Mouse (Mus musculus) naive thymus-derived CD4-positive, alpha-beta T cell, adult 2 months (primary cell): Measurements from ENCODE around the gene Catip.
"Not testable (repeated sequence)": the region's sequence is repeated elsewhere in the genome, so short reads cannot be mapped to it uniquely, and the experiment has no call there.

Experiments used
- DNase-seq: peaks from one replicate; pipeline ENCODE4 v3.0.0-alpha.2; 2011; ENCODE audit warnings: low read depth

Catip gene

GRCm38 (mm10) chr1:74384525-74384924 is 22.6 kb downstream of the Catip start:
- no peak for DNase-seq

GRCm38 (mm10) chr1:74385064-74385463 is 23.2 kb downstream of the Catip start:
- no peak for DNase-seq

GRCm38 (mm10) chr1:74385531-74385930 is 23.6 kb downstream of the Catip start:
- no peak for DNase-seq

DNA sequence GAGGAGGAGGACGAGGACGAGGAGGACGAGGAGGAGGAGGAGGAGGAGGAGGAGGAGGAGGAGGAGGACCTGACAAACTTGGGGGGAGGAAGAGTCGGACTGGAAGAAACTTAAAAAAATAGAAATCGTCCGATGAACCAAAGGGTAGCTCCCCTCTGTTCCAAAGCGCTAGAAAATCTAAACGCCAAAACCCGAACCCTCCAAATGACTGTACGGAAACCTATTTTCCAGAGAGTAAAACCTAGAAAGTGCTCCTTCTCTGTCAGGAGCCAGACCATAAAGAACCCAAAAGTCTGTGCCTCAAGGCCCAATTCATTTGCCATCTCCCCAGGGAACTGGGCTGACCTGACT is 24.4 kb downstream of the Catip start:
- DNase-seq: no peak

DNA sequence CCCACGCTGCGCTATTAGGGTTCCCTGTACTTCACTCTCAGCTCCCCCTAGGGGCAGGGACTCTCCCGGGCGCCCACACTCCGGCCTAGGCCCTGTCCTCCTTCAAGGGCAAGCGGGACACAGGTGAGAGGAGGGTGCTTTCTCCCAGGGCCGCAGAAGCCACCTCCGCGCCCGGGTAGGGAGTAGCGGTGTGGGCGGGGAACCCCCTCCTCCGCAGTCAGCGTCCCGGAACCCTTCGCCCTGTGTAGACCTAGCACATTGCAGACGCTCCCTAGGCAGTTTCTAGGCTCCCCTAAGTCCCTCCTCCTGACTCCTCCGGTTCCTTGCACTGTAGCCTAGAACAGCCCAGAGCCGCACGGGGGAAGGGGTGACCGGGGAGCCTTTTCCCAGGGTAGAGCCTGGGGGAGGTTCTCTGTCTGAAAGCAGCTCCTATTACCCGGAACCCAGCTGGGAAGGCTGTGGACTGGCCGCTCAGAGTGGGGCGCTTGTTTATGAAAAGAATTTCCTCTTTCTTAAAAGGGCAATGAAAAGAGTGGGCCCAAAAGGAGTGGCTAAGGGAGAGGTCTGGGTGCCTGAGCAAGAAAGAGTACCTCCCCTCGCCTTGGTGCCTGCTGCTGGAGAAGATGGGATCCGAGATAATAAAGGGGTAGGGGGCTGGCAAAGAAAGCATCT is 24.9 kb downstream of the Catip start:
- DNase-seq: peak; percentile 95

GRCm38 (mm10) chr1:74387386-74387988 is 25.6 kb downstream of the Catip start:
- DNase-seq: no peak

DNA sequence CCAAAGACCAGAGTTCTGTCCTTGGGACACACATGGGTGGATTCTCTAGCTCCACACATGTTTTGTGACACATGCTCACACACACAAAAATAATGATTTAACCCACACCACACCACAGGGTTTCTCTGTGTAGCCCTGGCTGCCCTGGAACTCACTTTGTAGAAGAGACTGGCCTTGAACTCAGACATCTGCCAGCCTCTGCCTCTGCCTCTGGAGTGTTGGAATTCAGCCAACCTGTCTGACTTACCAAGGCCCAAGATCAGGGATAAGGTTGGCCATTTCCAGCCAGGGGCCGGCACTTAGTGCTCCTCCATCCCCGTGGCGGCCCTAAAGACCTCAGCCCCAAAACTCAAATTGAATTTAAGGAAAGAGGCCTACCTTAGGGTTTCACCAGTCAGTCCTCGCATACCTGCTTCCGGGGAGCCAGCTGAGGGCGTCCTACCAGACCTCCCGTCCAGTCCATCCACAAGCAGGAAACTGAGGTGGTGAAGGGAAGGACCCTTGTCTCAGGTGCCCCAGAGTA is 26.6 kb downstream of the Catip start:
- DNase-seq: no peak

GRCm38 (mm10) chr1:74389831-74390286 is 28.0 kb downstream of the Catip start:
- peak; percentile 77 for DNase-seq

DNA sequence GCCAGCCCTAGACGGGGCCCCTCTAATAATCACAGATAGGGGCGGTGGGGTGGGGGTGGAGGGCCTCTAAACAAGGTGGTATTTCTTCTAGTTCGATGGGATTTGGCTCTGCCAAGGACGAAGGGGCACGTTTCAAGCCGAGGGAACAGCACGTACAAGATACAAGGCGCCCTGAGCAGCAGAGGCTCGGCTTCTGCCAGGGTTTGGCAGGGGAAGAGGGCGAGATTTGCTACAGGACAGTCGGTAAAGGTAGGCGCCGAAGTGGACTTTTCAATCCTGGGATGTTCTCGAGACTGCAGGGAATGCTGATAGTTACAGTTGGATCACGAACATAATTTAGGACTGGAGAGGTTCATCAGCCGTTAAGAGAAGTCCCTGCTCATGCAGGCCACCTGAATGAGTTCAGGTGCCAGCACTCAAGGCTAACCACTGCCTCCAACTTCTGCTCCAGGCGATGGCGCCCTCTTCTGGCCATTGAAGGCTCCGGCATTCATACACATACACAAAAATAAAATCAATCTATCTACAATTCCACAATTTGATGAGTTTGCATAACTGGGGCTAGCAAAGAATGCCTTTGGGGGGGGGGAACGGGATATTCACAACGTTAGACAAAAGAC is 28.5 kb downstream of the Catip start:
- DNase-seq: peak; percentile 89

DNA sequence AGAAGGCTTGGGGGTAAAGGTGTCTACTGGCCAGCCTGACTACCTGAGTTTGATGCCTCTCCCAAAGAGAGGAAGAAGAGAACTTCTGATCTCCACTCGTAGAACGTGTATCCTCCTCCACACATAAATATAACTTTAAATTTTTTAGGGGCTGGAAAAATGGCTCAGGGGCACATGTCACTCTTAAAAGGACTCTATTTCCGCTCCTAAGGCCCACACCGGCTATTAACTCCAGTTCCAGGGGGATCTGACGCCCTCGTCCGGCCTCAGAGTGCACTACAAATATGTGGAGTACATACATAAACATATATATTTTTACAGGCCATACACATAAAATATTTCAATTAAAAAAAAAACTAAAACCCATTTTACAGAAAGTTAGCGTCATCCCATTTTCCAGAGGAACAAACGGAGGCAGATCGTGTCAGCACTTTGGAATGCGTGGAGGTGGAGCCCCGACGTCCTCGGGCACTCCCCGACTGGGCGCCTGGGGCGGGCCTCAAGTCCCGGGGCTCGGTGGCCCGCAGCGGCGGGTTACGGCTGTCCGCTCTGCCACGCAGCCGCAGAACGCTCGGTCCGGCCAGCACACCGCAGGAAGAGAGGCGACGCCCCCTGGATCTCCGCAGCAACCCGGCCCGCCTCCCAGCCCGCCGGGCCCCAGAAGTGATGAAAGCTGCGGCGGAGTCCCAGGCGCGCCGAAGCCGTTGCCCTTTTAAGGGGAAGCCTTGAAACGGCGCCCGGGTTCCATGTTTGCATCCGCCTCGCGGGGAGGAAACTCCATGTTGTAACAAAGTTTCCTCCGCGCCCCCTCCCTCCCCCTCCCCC is 29.2 kb downstream of the Catip start, which contains the start of gene Ctdsp1:
Ctdsp1 (plus strand) TSS at position 586 of the 825 bp plus-strand sequence.
- peak; percentile 93 for DNase-seq

DNA sequence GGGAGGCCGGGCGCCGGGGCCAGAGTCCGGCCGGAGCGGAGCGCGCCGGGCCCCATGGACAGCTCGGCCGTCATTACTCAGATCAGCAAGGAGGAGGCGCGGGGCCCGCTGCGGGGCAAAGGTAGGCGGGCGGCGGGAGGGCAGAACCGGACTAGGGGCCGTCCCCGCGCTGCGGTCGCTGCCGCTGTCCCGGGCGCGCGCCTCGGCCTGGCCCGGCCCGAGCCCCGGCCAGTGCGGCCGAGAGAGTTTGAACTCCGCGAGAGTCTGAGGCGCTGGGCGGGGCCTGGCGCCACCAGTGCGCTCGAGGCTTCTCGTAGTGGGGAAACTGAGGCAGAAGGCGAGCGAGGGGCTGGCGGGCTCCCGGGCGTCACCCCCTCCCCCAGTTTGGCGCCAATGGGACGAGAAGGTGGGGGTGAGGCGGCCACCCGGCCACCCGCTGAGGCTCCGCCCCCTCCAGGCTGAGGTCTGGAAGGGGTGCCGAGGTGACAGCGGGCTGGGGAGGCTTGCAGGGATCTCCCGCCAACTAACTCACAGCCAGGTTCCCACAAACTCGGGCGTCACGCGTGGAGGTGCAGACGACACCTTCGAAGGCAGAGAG is 30.0 kb downstream of the Catip start:
- DNase-seq: peak; percentile 71

- DNase-seq: no peak
Measured at GRCm38 (mm10) chr1:74392446-74392994, 30.6 kb downstream of the Catip start.

GRCm38 (mm10) chr1:74393010-74393409 is 31.1 kb downstream of the Catip start:
- no peak for DNase-seq

GRCm38 (mm10) chr1:74393697-74394096 is 31.8 kb downstream of the Catip start:
- no peak for DNase-seq

- DNase-seq: no peak
Measured at GRCm38 (mm10) chr1:74394311-74394710, 32.4 kb downstream of the Catip start.

DNA sequence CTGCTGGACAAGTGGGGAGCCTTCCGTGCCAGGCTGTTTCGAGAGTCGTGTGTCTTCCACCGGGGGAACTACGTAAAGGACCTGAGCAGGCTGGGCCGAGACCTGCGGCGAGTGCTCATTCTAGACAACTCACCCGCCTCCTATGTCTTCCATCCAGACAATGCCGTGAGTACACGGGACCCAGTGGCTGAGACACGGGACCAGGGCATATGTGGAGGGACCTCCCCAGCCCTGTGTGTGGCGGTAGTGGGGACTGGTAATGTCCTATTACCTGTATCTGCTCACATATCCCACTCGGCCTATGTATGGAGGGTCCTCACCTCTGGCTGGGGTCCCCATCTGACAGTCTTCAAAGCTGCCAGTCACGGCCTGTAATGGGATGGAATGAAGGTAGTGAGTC is 33.0 kb downstream of the Catip start:
- no peak for DNase-seq

DNA sequence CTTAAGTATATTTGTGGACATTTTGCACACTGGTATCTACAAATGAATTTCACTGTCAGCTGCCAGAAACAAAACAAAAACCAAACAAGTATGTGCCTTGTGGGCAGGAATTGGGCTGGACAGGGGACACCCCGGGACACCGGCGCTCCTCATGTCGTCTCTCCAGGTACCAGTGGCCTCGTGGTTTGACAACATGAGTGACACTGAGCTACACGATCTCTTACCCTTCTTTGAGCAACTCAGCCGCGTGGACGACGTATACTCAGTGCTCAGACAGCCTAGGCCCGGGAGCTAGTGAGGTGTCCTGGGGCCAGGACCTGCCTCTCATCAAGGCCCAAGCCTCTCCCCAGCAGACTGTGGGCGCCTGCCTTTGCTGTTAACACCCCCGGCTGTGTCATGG is 33.4 kb downstream of the Catip start:
- no peak for DNase-seq

GRCm38 (mm10) chr1:74396456-74397222 is 34.7 kb downstream of the Catip start:
- not testable (repeated sequence) for DNase-seq

DNA sequence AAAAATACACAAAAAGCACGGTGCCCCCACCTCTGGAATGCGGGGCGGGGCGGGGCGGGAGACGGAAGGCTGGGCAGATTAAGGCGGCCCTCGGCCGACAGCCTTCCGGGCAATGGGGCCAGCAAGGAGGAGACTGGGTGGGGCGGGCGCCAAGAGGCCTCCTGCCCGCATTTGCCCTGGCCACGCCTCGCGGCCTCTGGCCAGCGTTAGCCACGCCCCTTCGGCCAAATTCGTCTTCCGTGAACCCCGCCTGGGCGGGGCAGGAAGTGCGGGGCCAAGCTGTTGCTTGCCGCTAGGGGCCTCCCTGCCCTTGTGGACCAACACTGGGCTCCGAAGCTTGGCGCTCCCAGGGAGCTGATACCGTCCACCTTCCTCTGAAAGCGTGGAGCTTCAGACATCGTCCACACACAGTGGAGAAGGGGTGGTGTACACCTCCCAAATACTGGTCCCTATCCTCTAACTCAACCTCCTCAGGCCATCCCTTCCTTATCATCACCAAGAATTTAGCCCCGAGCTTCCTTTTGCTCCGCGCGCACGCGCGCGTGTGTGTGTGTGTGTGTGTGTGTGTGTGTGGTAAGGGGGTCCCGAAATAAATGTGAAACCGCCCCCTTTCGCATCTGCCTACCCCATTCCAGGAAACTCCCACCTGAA is 35.5 kb downstream of the Catip start:
- peak; percentile 86 for DNase-seq

GRCm38 (mm10) chr1:74397919-74398451 is 36.1 kb downstream of the Catip start:
- peak; percentile 90 for DNase-seq
